Mouse (Mus musculus): Measurements from ENCODE around the gene Slc12a3.
"Not testable (repeated sequence)": the region's sequence is repeated elsewhere in the genome, so short reads cannot be mapped to it uniquely, and the experiment has no call there.

Slc12a3 gene

DNA sequence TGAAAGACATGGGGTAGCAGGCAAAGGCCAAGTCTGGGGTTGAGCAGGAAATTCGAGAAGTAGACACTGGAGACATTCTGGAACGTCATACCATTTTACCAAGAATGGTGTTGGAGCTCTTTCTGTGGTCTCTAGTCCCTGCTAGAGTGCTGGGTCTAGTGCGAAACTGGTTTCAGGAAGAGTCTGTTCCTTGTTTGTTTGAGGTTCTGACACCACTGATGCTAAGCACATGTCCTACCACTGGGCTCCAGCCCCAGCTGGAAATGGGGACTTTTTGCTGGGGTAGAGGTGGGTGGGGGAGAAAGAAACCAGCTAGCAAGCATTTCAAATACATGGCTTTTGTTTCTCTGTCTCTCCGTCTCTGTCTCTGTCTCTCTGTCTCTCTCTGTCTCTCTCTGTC, 48.0 kb downstream of the Slc12a3 start:
- no peak for DNase-seq

GRCm38 (mm10) chr8:94377714-94378205, 48.8 kb downstream of the Slc12a3 start:
- DNase-seq, result no peak

GRCm38 (mm10) chr8:94378763-94379415, 49.9 kb downstream of the Slc12a3 start:
- no peak for DNase-seq

GRCm38 (mm10) chr8:94379686-94380085, 50.7 kb downstream of the Slc12a3 start:
- DNase-seq, result no peak

DNA sequence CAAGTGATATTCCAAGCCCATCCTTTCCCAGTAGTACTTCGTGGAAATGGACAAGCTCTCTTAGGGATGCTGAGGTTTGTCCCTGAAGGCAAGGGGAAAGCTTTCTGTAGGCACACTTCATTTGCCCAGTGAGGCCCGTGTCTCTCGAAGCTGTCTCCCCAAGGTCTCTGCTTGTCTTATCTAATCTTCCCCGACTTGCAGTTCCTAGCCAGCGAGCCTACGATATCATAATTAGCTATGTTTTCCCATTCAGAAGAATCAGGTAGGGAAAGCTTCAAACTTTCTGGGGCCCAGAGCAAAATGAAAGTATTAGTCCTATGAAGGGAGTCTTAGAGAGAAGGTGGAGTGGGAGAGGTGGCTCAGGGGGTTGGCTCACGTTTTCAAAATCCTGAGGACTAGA, 55.2 kb downstream of the Slc12a3 start:
- DNase-seq, result no peak

GRCm38 (mm10) chr8:94385506-94386213, 56.7 kb downstream of the Slc12a3 start:
- DNase-seq, result no peak

DNA sequence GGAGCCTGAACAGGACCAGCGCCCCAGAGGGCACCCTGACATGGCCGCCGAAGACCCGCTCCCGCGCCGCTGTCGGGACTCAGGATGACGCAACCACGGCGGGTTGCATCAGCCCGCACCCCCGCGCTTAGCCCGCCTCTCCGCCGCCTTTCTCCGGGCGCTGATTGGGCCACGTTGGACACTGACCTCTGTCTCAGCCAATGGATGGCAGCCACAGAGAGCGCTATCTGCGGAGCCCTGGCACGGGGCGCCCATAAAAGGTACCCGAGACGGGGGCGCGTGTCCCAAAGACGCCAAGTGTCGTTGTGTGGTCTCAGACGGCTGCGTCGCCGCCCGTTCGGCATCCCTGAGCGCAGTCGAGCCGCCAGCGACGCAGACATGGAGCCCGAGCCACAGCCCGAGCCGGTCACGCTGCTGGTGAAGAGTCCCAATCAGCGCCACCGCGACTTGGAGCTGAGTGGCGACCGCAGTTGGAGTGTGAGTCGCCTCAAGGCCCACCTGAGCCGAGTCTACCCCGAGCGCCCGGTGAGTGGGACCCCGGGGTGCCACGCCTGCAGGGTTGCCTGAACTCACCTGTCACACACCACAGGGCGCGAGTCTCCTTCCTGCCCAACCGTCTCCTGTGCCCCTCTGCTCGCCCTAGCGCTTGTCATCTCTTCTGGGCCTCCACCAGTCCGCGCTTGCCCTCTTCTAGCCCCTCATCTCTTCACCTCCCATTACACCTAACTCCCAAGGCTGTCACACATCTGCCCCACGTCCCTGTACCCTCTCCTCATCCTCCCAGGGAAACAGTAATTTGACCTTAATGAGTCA, 57.4 kb downstream of the Slc12a3 start, which contains the start of gene Herpud1:
Gene Herpud1, plus strand, starts transcription at position 225 of the 813 bp plus-strand sequence.
- peak; percentile 97 for DNase-seq

GRCm38 (mm10) chr8:94387027-94387684, 58.2 kb downstream of the Slc12a3 start:
- DNase-seq, result peak; percentile 66

- no peak for DNase-seq
Observed at GRCm38 (mm10) chr8:94387785-94388184, 58.8 kb downstream of the Slc12a3 start.

GRCm38 (mm10) chr8:94389531-94389930, 60.5 kb downstream of the Slc12a3 start:
- no peak for DNase-seq

- no peak for DNase-seq
Observed at GRCm38 (mm10) chr8:94390429-94390828, 61.4 kb downstream of the Slc12a3 start.

DNA sequence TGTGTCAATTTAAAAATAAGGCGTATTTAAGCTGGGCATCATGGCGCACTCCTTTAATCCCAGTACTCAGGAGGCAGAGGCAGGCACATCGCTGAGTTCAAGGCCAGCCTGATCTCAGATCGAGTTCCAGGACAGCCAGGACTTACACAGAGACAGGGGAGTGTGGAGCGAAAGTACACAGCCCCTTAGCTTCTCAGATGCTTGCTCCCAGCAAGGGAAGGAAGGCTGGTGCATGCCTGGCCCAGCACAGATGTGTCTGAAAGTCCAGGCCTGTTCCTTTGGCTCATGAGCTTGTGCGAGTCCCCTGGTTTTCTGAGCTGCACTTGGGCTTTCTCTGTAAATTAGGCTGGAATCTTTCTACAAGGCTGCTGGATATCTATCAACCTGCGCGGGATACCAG, 61.9 kb downstream of the Slc12a3 start:
- no peak for DNase-seq

DNA sequence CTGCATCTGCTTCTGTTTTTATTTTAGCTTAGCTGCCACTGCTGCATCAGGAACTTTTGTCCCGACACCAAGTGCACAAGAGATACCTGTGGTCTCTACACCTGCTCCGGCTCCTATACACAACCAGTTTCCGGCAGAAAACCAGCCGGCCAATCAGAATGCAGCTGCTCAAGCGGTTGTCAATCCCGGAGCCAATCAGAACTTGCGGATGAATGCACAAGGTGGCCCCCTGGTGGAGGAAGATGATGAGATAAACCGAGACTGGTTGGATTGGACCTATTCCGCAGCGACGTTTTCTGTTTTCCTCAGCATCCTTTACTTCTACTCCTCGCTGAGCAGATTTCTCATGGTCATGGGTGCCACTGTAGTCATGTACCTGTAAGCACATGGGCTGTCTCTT, 63.1 kb downstream of the Slc12a3 start:
- peak; percentile 51 for DNase-seq

DNA sequence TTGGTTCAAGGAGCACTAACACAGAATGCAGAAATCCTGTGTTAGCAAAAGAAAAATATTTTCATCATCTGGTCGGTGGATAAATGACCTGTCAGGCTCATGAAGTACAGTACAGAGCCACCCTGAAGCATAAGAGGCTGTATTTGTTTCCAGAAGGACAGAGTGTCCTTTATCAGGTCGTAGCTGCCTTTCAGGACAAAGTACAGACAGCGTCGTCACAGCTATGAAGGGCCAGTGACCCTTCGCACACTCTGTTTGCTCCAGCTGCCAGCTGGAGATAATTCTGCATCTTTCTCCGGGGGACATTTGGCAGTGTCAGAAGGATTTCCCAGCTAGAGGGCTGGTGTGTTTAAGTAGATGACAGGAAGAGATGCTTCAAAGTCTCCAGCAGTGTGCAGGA, 63.6 kb downstream of the Slc12a3 start:
- no peak for DNase-seq

DNA sequence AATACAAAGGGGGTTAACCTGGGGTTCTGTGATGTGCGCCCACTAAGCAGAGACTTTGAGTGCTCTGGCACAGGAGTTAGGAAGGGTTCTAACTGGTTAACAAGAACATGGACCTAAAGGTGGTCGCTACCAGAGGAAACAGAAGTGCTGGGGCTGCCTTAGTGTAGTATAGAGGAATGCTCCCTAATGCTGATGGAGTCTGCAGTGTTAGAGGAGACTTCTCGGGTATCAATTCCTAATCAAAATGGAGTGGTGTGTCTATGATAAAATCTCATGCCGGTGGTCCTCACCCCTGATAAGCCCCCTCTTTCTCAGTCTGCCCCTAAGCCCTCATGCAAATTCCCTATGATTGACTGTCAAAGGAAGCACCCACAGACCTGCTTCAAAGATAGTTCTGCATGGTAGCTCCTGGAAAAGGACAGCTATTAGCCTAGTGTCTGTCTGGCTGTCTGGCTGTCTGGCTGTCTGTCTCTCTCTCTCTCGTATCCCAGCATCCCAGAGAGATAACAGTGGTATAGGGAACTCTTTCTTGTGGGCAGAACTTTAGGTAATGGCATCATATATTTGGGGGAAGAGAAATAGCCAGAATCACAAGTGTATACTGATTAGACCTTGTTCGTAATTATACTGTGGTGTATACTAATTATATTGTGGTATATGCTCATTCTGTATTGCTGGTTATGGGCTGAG, 67.0 kb downstream of the Slc12a3 start:
- DNase-seq, result no peak

DNA sequence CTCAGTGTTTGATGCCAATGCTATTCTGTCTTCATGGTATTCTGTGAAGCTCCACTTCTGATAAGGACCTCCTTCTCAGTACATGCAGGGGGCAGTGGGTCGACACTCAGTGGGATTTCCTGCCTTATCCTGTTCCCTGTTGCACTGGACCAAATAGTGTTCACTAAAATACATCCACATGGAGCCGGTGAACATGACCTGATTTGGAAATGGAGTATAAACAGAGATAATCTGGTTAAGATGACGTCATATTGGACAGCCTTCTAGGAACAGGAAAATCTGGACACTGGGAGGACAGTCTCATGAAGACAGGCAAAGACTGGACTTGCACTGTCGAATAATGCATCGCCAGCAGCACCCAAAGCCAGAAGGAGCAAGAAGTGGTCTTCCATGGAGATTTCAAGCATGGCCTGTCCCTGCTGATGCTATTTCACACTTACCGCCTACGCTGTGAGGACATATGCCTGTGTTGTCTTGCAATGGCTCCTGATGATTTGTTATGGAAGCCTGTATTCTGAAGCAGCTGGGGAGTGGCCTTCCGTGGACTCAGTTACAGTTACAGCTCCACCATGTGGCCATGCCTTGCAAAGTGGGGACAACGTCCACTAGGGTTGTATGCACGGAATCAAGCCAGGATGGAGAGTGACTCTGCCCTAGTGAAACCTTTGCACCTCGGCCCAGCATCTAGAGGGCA, 68.1 kb downstream of the Slc12a3 start:
- DNase-seq, result peak; percentile 48

- peak; percentile 71 for DNase-seq
Observed at GRCm38 (mm10) chr8:94398587-94398986, 69.6 kb downstream of the Slc12a3 start.

DNA sequence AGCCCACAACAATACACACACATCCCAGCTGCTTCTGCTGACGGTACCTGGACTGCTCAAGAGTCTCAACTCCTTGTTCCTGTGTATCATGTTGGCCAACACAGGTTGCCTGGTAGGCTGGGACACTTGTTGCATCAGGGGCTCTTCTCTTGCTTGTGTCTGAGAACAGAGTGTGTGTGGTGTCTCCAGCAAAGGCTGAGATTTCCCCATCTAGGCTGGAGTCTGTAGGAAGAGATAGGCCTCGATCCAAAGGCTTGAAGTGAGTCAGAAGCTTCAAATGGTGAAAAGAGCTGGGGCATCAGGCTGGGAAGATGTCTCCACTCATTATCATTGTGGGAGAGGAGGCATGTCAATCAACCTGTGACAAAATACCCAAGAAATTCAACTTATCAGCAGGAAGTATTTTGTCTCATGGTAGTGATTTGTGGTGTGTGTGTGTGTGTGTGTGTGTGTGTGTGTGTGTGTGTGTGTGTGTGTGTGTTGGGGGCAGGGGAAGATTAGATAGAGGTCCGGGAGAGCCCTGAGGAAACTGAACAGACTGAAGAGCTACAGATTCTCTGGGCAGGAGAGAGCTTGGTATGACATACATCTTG, 70.5 kb downstream of the Slc12a3 start:
- no peak for DNase-seq

DNA sequence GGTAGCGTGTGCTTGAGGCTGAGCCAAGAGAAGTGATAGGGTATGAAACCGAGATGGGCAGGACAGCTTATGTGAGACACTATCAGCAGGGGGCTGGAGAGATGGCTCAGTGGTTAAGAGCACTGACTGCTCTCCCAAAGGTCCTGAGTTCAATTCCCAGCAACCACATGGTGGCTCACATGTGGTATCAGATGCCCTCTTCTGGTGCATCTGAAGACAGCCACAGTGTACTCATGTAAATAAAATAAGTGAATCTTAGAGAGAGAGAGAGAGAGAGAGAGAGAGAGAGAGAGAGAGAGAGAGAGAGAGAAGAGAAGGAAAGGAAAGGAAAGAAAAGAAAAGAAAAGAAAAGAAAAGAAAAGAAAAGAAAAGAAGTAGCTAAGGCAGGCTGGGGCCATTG, 71.0 kb downstream of the Slc12a3 start:
- DNase-seq, result not testable (repeated sequence)

- DNase-seq, result no peak
Observed at GRCm38 (mm10) chr8:94408443-94409080, 79.6 kb downstream of the Slc12a3 start.

DNA sequence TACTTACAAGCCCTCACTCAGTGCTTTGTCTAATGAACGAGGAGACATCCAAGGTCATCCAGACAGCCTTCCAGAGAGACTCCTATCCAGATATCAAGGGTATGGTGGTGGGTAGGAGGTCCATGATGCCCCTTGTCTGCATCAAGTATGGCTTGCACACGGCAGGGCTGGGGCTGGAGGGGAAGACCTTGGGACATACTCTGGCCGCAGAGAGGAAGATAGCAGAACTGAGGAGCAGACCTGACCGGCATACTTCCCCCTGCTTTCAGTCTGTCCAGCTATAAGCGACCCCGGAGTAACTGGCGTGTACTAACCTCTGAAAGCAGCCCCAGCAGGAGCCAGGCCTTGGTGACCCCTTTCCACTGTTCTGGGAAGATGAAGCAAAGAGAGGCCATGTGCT, 80.5 kb downstream of the Slc12a3 start:
- no peak for DNase-seq

Data from thymus, postnatal 14 days (tissue).